Mouse (Mus musculus) left cerebral cortex, adult 8-10 months (tissue): ENCODE measurements around the gene Car5b. TPM values are rescaled to one million over a fixed set of nuclear protein-coding genes. Genes with fewer than 3 reads are reported as not detected.
A peak's percentile ranks its signal among the peaks of the same experiment; 100 is the strongest.

ENCODE experiments used
- DNase-seq, 2 experiments: peaks; one replicate each; pipeline ENCODE4 v3.0.0; 2022; ENCODE audit warnings: low spot score in 2 of 2
- total RNA-seq, 4 experiments: library from RNA; stranded (reverse); gene quantifications; 2 replicates each; pipeline ENCODE4 v1.2.4; 2022

Car5b gene
- 1 to 10 TPM; 2.6 to 3.7 (median 3.0) TPM for total RNA-seq

DNA sequence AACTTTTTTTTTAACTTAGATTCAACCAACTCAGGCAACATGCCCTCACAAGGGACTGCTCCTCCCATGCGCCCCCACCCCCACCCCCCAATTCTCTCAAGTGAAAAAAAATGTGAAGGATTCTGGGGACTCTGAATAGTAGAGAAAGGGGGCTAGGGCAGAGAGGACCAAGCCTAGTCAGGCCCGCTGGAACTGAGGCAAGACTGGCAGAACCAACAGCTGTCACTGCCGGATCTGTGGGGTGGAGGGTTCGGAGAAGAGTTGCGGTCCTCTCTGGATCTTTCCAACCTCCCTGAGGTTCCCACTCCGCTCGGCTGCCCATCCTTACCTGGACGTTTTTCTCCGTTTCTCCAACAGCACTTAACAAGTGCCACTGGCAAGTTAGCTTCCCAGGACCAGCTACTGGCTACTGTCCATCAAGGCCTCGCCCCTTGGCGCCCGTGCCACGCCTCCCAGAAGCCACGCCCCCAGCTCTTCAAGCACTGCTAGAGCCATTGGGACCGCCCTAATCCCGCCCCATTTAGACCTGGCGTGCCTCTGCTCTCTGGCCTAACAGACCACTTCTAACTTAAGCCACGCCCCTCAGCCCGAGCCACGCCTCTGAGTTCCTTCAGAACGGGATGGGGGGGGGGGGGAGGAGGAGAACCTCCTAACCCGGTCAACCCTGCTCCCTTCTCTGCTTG is at the start of gene Car5b:
Gene Car5b (minus strand): TSS at position 391 of the 683 bp plus-strand sequence.
- peak; percentile 19 to 73 for DNase-seq

DNA sequence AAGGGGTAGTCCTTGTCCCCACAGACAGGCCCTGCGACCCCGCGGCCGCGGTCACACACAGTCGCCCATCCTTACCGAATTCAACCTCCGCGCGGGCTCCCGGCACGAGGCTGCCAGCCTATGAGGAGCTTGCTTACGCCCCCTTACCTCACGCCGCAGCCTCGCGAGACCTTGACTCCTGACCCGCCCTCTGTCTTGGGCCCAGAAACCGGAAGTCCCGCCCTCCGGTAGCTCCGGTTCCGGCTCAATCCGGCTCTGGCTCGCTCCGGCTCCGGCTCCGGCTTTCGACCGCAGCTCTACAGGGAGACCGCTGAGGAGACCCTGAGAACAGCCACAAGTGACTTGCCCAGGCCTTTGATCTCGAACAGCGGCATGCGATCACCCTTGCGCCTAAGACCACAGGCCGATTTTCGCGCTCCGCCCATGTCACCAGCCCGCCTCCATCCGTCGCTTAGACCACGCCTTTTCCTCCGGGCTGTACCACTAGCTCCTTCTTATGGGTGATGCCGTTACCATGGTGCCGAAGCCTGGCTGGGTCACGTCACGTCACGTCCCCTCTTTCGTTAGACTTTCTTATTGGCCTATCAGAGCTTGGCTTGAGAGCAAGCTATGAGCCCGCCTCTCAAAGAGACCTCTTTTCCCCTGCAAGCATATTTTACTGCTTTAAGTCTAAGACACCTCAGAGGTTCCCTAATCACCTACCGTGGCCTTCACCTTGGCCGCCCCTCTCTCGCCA is 48.4 kb upstream of the Car5b start, which contains the start of gene Siah1b:
Gene Siah1b (minus strand): TSS at position 454 of the 736 bp plus-strand sequence.
- DNase-seq = peak; percentile 71 to 93

DNA sequence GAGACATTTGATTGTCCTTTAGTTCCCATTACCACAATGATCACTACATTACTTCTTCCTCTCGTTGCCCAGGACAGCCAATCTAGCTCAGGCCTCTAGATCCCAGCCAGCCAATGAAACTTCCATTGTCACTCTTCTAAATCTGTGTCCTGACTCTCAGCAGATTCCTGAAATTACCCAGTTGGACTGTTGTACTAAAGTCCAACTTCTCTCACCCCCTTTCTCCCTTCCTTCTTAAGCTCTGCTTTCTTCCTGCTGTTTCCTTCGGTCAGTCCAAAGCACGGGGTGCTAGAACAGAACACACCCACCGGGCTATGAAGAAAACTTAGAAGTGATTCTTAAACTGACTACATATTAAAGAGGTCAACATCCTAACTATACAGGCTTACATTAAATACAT is 41.2 kb upstream of the Car5b start:
- DNase-seq = no peak

DNA sequence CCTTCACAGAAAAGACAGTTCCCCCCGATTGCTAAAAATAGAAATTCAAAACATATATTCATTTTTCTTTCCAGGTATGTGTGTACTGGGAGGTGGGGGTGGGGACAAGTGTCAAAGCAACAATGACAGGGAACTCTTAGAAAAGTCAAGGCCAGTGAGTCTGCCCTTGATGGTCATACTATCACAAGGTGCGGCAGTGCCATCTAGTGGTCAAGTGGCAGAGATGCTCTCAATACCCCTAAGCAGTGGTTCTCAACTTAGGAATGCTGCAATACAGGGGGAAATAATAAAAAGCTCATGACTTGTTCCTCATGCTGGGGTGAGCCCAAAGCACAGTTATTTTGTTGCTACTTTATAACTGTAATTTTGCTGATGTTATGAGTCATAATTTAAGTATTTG is 38.4 kb upstream of the Car5b start:
- peak; percentile 5 to 14 for DNase-seq

DNA sequence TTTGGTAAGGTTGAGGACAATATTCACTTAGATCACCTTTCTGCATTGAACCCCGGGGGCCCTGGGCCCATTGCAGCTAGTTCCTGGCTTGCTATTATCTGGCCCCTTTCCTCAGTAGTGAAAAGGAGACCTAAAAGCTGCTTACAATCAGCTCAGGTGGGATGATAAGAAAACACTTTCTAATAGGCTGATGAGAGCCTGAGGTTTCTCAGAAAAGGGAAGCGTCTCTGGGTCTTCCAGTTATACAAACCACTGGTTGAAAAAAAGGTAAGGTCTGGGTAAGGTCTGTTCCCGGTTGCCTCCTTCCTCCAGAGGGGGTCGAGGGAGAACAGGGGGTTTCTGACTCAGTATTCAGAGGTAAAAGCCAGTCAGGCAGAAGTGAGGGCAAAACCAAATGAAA is 31.3 kb upstream of the Car5b start:
- DNase-seq = no peak

DNA sequence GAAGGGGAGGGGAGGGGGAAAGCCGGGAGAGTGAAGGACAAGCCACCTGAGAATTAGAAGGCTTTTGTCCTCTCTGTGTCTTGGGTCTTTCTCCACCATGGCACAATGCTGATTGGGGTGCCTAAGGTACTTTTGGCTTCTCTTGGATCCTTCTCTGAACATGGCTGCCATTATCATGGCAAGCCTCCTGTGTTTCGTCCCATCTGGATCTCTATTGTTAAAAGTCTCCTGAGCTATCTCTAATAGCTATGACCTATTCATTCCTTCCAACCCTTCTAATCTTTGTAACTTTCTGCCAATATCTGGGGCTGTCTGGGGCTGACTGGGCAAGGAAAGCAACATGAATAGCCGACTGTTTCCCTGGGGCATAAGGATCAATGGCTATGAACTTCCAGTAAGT is 30.7 kb upstream of the Car5b start:
- DNase-seq = no peak

DNA sequence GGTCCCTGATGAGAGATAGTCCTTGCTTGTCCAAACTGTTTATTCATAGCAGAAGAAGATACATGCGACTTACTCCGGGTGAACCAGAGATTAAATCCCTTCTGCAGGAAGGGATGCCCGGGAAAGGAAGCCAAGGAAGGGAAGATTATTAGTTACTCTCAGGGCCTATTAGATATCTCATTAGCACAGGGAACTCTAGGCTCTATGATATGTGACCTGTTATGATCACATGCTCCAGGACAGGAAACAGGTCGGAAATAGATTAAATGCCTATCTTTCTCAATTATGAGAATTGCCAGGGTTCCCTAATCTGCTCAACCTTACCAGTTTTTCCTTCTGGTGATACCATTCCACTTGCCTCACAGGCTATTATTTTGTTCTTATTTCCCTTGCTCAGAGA is 27.9 kb upstream of the Car5b start:
- no peak for DNase-seq

DNA sequence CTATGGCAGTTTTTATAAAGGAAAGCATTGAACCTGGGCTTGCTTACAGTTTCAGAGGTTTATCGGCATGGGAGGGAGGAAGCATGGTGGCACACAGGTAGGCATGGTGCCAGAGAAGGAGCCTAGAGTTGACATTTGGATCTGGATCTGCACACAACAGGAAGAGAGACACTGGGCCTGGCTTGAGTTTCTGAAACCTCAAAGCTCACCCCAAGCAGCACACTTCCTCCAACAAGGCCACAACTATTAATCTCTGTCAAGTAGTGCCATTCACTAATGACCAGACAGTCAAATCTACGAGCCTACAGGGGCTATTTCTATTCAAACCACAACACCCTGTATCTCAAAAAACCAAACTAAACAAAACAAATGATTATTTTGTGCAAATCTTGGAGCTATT is 18.9 kb upstream of the Car5b start:
- no peak for DNase-seq

DNA sequence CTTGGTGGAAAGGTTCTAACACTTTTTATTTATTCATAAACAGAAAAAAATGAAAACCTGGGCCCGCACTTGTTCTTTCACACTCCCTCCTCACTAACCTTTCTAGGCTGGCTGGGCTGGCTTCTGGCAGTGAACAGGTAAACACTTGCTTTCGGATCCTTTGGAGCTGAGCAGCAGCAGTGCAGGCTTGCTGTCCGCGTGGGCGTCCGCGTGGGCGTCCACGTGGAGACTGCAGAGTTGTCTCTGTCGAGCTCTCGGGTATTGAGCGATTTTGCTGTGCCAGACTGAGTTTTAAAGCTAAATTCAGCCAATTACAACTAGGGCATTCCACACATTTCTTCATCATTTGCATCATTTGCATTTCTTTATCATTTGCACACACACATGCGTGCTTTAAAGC is 14.3 kb upstream of the Car5b start:
- peak; percentile 21 to 43 for DNase-seq

DNA sequence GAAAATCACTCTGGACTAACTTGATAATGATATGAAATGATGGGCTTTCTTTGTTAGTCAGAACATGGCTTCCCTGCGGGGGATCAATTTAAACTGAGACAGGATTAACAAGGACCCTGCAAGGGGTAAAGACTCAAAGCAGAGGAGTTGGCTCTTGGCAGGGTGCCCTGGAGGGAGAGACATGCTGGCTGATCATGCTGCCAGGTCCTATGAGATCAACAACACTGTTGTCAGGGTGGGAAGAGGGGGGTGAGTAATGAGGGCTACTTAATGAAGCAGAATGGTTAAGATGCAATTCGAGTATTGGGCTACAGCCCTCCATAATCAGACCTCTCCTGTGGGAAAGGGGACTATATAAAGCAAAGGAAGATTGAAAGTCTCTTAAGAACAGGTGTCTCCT is 11.1 kb upstream of the Car5b start:
- DNase-seq = no peak

DNA sequence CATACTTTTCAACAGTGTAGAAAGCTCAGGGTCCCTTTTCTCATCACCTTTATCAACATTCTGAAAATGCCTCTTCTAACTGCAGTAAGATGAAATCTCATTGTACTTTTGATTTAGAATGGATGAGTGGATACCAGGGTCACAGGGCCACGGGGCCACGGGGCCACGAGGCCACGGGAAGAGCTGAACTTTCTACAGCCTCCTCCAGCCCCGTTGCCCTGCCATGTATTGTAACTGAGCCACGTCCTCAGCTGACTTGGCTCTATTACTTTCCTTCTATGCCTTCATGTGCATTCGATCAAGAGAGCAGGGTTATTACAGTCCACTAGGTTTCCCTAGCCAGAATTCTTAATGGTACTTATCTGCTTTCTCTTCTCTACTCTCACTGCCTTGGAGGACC is 8.1 kb upstream of the Car5b start:
- DNase-seq = no peak

DNA sequence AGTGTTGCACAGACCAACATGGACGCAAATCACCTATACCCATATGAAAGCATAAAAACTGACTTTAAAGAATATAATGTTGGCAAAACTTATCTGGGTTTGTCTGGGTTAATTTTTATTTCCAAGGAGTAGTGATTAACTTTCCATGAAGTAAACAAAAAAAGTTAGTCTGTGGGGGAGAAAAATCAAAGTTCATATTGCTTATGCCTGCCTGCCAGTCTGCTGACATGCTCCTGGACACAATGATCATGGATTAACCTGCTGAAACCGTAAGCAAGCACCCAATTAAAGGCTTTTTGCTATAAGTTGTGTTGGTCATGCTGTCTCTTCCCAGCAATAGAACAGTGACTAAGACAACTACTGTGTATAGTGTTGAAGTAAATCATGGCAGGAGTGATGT is 7.6 kb upstream of the Car5b start:
- no peak for DNase-seq

DNA sequence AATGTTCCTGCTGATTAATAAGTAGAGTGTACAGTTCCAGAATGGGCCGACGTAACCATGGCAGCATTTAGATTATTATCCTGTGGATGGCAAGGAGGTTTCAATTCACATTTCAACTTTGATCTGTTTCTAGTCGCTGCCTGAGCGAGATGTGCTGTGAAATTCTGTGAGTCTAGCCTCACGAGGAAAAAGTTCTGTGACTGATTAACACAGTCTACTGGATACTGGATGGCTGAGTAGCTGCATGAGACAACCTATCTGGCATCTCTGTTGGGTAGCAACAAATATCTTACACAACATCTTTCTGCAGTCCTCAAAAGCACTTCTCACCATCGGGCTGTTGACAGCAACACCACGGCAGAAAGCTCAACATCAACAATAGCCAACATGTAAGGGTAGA is 4.7 kb upstream of the Car5b start:
- no peak for DNase-seq

DNA sequence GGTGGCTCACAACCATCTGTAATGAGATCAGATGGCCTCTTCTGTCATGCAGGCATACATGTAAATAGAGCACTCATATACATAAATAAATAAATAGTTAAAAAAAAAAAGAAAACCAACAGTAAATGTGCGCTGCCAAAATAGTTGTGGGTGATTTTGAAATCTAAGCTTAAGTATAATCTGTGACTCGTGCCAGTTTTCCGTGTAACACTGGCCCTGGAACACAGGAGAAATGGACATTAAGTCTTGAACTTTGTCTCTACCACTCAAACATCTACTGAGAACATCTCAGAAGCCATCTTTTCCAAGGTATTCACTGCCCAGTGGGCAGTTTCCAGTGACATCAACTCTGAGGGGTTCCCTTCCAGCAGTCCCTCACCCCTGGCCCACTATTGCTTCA is 12.2 kb downstream of the Car5b start:
- DNase-seq = no peak

DNA sequence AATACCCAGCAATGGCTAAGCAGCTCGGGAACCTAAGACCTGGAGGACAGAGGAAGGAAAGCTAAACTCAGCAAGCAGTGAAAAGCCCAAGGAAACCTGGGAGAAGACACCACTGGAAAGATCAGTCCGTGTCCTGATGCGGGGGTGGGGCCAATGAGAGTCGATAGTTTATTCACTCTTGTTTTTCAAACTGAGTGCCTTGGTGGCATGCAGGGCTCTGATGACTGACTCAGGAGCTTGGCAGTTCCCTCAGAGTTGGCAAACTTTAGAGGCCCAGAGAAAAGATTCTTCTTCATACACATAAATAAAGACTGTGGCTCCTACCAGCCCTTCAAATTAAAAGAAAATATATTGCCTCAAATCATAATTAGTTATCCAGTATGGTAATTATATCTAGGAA is 12.8 kb downstream of the Car5b start:
- no peak for DNase-seq

DNA sequence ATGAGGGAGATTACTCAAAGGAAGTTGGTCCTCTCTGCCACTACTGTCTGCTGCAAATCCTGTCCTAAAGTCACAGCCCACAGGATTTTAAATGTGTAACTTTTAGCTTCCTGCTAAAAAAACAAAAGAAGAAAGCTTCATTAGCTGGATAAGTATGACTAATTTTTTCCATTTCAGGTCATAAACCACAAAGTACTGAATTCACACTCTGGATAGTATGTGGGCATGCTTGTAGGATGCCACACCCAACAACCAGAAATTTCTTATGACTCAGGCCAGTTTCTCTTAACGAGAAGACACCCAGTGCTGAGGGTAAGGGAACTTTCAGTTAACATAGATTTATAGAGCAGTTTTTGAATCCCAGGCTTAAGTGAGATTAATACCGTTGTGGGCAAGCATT is 14.5 kb downstream of the Car5b start:
- no peak for DNase-seq

DNA sequence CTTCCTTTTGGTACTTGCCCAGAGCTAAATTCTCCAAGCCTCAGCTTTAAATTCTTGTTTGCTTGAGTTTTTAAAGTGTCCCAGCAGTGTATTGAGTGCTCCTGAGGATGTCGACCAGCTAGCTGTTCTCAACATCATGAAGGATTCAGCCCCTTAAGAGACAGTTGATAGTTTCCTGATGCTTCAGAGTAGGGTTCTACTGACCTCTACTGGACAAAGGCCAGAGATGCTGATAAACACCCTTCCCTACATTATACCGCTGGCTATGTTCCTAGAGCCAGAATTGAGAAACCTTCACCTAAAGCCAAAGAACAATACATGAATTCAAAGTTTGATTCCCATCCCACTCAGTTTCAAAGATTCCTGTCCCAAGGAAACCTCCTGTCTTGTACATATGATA is 23.0 kb downstream of the Car5b start:
- no peak for DNase-seq

DNA sequence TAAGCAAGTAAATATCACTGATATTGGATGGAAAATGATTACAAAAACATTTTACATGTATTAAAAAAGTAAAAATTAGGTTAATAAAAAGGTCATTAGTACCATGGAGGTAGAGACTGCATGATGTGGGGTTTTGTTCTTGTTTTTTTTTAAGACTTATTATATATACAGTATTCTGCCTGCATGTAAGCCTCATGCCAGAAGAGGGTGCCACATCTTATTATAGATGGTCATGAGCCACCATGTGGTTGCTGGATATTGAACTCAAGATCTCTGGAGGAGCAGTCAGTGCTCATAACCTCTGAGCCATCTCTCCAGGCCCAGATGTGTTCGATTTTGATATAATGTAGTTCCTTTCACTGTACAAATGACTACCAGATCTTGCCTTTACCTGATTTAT is 27.9 kb downstream of the Car5b start:
- no peak for DNase-seq

DNA sequence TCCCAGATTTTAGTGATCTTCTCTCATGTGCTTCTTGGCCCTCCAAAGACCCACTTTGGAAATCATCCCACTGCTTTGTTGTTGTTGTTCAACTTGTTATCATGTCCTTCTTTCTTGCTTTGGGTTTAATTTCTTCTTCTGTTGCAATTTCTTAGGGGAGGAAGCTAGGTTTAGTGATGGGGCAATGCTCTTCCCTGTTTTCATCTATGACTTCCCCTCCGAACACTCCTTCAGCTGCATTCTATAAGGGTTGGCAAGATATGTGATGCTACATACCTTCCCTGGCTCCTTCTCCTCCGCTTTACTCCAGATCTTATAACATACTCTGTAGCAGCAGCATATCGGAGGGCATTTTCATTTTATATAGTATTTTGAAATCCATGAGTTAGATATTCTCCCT is 31.0 kb downstream of the Car5b start:
- no peak for DNase-seq

DNA sequence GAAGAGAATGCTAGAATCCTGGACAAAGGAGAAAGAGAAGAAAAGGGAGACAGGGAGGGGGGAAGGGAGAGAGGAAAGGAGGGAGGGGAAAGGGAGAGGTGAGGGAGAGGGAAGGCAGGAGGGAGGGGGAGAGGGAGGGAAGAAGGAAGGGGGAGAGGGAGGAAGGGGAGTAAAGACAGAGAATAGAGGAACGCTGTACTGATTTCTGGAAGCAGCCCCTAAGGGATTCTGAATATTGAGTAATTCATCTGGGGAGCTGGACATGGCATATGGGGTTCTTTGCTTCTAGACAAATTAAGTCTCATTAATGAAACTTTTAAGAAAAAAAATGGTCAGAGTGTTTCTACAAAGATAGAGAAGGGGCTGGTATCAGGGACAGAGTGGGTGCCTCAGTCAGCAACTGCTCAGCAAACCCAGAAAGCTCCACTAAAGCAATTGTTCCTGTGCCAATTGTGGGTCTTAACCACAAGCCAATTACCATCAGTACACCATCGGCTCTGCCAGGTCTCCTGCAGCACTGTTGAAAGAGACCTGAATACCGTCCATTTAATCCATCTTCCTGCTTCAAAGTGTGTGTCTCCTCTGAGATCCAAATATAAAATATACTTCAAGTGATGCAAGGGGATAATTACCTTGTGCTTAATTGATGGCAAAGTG is 40.0 kb downstream of the Car5b start:
- no peak for DNase-seq

DNA sequence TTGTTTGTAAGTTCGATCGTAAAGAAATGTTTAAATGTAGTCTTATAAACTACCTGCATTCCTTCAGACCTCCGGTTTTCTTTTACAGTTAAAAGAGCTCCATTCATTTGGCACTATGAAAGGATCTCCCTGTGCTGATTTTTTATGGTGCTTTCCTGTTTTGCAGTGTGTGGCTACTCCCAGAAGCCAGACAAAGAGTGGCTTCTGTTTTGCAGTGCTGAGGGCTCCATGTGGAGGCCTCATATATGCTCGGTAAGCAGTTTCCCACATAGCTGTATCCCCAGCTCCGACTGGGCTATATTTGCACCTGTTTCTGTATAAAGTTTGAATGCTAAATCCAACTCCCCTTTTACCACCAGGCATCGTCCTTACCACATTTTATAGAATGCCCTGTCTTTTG is 45.7 kb downstream of the Car5b start:
- DNase-seq = no peak

DNA sequence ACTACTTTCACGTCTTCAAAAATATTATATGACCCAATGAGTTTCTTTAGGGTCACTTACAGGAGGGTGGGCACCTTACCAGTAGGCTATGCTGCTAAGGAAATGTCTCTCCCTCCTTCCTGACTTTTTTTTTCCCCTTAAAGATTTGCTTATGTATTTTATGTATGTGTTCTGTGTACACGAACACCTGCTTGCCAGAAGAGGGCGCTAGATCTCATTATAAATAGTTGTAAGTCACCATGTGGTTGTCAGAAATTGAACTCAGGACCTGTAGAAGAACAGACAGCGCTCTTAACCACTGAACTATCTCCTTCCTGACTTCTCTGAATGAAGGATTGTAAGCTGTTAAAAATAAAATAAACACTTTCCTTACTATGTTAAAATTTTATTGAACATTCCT is 46.3 kb downstream of the Car5b start:
- DNase-seq = no peak

DNA sequence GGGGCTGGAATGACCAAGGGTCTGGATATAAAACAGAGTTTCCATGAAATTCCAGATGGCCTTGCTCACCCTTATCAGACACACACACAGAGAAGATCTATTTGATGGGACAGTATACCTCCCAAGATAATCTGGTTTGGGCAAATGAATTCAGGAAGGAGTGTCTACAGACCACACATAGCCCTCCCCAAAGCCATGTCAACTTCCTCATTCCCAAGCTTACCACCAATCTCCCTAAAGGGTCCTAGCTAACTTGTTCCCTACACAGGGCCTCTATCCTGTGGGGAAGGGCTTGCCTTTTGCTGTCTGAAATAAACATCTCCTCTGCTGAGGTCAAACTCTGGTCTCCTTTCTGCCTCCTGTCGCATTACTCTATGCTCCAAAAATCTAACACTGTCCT is 46.7 kb downstream of the Car5b start:
- DNase-seq = no peak
